16 mouse cellular contexts compared by ENCODE assay signal in genomic region chr13:71481205-71481604, GRCm38 (mm10).
DNase-seq lines count a peak whose midpoint lies in the region; TF ChIP-seq lines count a peak whose summit lies in the region.
"Had no signal": no experiment of that assay in that cellular context is flagged by ENCODE, and none has a peak within 500 bp of the region (broad histone marks: within the 10 kb centered on the region; RNA-seq: fewer than 3 reads in every experiment).

No protein-coding gene starts in this region.

- H3K9ac ChIP-seq in CH12.LX (ENCODE audit: insufficient read depth, low read depth), result no peak overlapping the region

- no peaks in the 10 kb centered on the region for H3K9me3 ChIP-seq in CH12.LX (replicated peaks; ENCODE audit: low read length)

- H3K4me1 ChIP-seq in CH12.LX (ENCODE audit: control insufficient read depth in 1 of 2, insufficient read depth in 2 of 2), result peaks cover 2 to 33% of the 10 kb centered on the region in 2 experiments; a peak in 3 of 4 replicates

- DNase-seq in CH12.LX (ENCODE audit: extremely low read depth), result peak; percentile 19
- no peak for DNase-seq in kidney, postnatal 10 days
- DNase-seq: adrenal gland, adult 2 months; adrenal gland, adult 8-10 months; adrenal gland, postnatal 10 days; adrenal gland, postnatal 14 days; adrenal gland, postnatal 25 days; adrenal gland, postnatal 36 days; B cell, adult 2 months; cerebellum, adult 11 months; cerebellum, adult 11-12 months; cerebellum, adult 18-20 months; cerebellum, adult 2 months; cerebellum, adult 8-10 months had no signal

- TF ChIP-seq CTCF in CH12.LX (conservative IDR thresholded peaks at IDR 0.05 in 1 of 2, IDR thresholded peaks at IDR 0.05 in 1 of 2; ENCODE audit: low read depth in 2 of 2, low read length in 2 of 2), result no peak

- in situ Hi-C loops in CH12.LX (cut with MboI; ENCODE audit: low pct_ligation_motif_present, low pct_unique_long_range_greater_than_20kb, low sequenced_read_pairs), result no loop called here

- TF ChIP-seq RAD21 in CH12.LX (IDR thresholded peaks at IDR 0.05; ENCODE audit: low read depth, low read length), result no peak

- TF ChIP-seq EP300 in CH12.LX (IDR thresholded peaks at IDR 0.05; ENCODE audit: low read length), result peak; percentile 69; the same call in 1 of the 2 replicates

- no peak for TF ChIP-seq POLR2A in CH12.LX (IDR thresholded peaks at IDR 0.05; ENCODE audit: low read depth, low read length)

- H3K36me3 ChIP-seq in CH12.LX (replicated peaks in 1 of 2; ENCODE audit: control insufficient read depth in 1 of 2, insufficient read depth in 1 of 2, low read length in 1 of 2), result no peaks in the 10 kb centered on the region
- H3K36me3 ChIP-seq: G1E had no signal

- no peak overlapping the region for H3K4me2 ChIP-seq in CH12.LX (ENCODE audit: insufficient read depth, low read depth, poor library complexity, severe bottlenecking)

- no peaks in the 10 kb centered on the region for H3K27me3 ChIP-seq in CH12.LX (replicated peaks)
- H3K27me3 ChIP-seq: Patski had no signal

- no peak overlapping the region for H3K27ac ChIP-seq in CH12.LX (ENCODE audit: insufficient read depth, low read depth)

- dilution Hi-C loops in CH12.LX (cut with MboI; ENCODE audit: extremely low pct_ligation_motif_present, extremely low pct_unique_long_range_greater_than_20kb, low sequenced_read_pairs), result no loop called here

- H3K4me3 ChIP-seq in CH12.LX (replicated peaks in 1 of 3; ENCODE audit: low read depth in 2 of 3, low read length in 2 of 3, poor library complexity in 1 of 3), result no peak overlapping the region

- no peaks in the 10 kb centered on the region for H3K79me2 ChIP-seq in CH12.LX (replicated peaks; ENCODE audit: control insufficient read depth, extremely low read depth, insufficient read depth, poor library complexity, severe bottlenecking)

TF ChIP-seq in CH12.LX, 34 proteins besides CTCF, POLR2A, EP300 and RAD21:
- peak; percentile 55 for TF ChIP-seq BHLHE40 (IDR thresholded peaks at IDR 0.05; ENCODE audit: low read depth, low read length)
- no peak for TF ChIP-seq IRF4 (IDR thresholded peaks at IDR 0.05; ENCODE audit: low read depth, low read length)
- no peak for TF ChIP-seq TBP (conservative IDR thresholded peaks at IDR 0.05; ENCODE audit: low read depth, low read length)
- TF ChIP-seq MXI1 (IDR thresholded peaks at IDR 0.05; ENCODE audit: low read depth, low read length), result no peak
- TF ChIP-seq KAT2A (IDR thresholded peaks at IDR 0.05; ENCODE audit: insufficient replicate concordance, low read length), result no peak
